Mouse (Mus musculus) ZHBTc4 (cell line): ENCODE measurements around the gene Xcl1.
"Not testable (repeated sequence)": the region's sequence is repeated elsewhere in the genome, so short reads cannot be mapped to it uniquely, and the experiment has no call there.

Experiments
- DNase-seq: peaks from one replicate; pipeline ENCODE4 v3.0.0-alpha.2; 2011; ENCODE audit warnings: low read depth, low spot score

Xcl1 gene

GRCm38 (mm10) chr1:164935477-164936044, at the start of gene Xcl1:
TSS of gene Xcl1 (minus strand) at chr1:164935527.
- DNase-seq, result no peak

- DNase-seq, result not testable (repeated sequence)
Observed at GRCm38 (mm10) chr1:164984681-164985080, 49.4 kb upstream of the Xcl1 start.

GRCm38 (mm10) chr1:164977351-164977750, 42.0 kb upstream of the Xcl1 start:
- no peak for DNase-seq

DNA sequence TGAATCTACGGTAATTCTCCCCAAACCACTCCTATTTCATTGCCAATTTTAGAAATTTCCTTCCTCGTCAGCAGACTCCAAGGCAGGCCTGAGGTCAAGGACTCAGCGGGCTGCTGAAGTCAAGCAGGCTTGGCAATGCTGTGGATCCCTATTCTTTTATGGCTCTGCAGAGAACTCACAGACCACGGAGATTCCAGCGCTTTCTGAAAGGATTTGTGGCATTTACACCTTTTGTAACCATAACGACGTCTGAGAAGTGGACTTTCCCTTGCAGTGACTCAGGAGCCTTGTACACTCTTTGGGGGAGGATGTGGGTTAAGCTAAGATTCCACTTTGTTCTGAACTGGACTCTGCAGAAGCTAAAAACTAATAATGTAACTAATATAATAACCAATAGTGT, 40.4 kb upstream of the Xcl1 start:
- no peak for DNase-seq

DNA sequence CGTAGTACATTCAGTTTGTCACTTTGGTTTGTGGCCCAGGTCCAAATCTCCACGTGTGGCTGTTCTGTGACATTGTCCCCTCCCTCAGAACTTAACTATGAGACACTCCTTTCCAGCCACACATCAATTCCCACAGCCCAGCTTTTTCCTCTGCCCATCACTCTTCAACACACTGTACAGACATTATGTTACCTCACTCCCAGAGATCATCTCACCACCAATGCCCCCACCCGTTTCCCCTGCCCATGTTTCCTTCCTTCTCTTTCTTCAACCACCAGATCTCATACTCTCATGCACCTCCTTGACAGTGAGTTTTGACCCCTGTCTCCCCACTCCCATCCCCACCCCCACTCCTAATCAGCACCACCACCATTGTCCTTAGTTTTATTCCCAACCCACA, 39.9 kb upstream of the Xcl1 start:
- no peak for DNase-seq

DNA sequence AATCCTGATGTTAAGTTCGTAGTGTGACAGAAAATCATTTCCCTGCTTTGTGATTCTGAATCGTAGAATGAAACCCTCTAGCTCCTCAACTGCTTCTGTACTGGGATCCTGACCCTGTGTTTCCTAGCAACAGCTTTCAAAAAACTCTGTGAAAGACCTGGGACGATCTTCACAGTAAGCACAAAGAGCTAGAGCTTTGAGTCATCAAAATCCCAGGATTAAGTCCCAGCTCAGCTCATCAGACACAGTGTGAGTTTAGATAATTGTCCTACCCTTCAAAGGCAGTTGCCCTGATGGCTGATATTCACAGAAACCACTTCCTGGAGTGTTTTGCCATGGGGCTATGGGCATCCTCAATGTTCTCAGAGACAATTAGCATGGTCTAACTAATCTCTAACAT, 38.5 kb upstream of the Xcl1 start:
- no peak for DNase-seq

GRCm38 (mm10) chr1:164973341-164973740, 38.0 kb upstream of the Xcl1 start:
- DNase-seq, result no peak

DNA sequence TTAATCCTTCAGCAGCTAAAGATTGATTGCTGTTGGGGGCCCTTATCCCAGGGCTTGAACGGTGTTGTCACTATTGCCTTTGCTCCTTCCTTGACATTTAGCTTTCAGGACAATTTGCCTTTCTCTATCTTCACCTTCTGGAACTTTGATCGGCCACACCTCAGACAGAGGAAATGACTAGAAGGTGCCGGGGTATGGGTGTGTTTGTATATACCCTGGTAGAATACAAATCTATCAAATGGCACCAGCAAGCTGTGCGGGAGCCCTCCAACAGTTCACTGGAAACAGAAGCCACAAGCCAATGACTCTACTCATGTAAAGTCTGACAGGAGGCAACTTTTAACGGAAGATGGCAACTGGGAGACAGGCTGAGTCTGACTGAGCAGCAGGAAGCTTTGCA, 37.4 kb upstream of the Xcl1 start:
- DNase-seq, result no peak

GRCm38 (mm10) chr1:164966095-164966698, 30.9 kb upstream of the Xcl1 start:
- peak; percentile 19 for DNase-seq

DNA sequence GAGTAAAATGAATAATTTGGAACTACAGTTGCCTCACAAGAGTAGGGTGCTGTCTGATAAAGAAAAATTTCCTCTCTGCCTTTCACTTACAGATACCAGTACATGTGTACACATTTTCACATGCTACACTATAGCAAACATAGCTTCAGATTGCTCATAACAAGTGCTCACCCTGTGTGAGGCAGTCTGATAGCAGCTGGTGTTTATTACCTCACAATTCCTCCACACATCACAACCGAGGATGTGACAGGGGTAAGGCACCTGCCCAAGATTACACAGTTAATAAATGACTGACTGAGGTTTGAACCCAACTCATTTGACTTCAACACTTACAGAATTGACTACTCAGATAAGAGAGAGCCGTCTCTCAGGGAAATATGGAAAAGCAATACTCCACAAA, 25.3 kb upstream of the Xcl1 start:
- no peak for DNase-seq

DNA sequence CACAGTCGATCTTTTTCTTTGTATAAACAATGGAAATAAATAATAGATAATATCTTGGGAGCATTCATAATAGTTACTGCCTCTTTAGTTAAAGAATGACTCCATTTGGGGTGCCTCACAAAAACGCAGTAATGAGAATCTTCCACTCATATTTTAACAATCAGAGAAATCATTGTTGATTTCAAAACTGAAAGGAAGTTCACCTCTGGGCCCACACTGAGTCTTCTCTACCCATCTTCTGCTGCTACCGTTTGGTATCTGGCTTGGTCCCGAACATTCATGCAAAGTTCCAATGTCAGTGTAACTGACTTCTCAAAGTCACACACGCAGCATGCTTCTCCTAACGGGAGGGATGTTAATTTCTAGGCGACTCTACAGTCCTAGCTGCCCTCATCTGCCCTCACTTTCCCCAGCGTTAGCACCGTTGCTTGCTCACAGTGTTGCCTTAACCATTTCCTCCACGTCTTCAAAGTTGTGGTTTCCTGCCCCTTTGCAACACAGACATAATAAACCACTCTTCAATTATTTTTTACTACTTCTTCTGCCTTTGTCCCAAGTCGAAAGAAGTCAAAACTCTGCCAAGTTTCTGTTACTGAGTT, 24.6 kb upstream of the Xcl1 start:
- DNase-seq, result no peak

DNA sequence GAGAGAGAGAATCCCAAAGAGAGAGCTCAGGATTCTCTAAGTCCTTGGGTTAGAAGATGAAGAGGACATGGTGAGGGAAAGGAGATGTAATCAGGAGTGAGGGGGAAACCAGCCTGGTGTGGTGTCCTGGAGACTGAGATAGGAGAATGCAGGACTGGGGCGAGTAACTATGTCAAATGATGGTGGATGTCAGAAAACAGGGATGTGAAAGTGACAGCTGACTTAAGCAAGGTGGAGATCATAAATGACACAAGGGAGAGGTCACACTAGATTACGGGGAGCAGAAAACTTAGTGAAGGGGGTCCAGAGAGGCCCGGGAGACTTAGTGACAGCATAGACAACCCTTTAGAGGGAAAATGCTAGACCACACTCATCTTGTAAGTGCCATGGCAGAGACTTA, 23.8 kb upstream of the Xcl1 start:
- no peak for DNase-seq

- no peak for DNase-seq
Observed at GRCm38 (mm10) chr1:164957974-164958373, 22.6 kb upstream of the Xcl1 start.

- DNase-seq, result no peak
Observed at GRCm38 (mm10) chr1:164956725-164957399, 21.5 kb upstream of the Xcl1 start.

DNA sequence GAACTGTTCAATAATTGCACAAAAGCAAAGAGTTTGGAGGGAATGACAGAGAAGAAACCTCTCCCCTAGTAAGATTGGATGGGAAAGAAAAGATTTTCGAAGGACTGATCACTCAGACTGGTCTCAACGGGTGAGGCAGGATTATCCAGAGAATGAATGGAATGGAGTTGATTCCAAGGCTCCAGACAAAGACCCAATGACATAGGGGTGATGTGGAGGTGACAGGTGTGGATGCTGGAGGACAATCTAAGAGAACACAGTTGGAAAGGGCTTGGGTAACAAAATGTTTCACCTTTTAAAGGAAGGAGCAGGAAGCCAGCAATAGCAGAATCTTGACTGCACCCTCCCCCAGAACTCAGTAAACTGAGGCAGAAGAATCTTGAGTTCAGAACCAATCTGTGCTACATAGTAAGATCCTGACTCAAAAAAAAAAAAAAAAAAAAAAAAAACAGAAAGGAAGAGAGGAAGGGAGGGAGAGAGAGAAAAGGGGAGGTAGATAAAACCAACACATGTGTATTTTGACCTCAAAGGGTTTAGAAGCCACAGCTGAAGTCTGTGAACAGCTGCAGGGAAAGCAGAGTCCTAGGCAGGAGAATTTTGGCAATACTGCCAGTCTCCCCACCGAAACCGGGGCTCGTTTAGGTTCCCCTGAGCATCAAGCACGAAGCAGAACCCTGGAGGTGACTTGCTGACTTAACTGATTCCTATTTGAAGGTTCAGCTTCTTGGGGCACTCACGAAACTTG, 20.3 kb upstream of the Xcl1 start:
- DNase-seq, result no peak

- no peak for DNase-seq
Observed at GRCm38 (mm10) chr1:164953574-164953973, 18.2 kb upstream of the Xcl1 start.

- no peak for DNase-seq
Observed at GRCm38 (mm10) chr1:164936060-164936459, 733 bp upstream of the Xcl1 start.

DNA sequence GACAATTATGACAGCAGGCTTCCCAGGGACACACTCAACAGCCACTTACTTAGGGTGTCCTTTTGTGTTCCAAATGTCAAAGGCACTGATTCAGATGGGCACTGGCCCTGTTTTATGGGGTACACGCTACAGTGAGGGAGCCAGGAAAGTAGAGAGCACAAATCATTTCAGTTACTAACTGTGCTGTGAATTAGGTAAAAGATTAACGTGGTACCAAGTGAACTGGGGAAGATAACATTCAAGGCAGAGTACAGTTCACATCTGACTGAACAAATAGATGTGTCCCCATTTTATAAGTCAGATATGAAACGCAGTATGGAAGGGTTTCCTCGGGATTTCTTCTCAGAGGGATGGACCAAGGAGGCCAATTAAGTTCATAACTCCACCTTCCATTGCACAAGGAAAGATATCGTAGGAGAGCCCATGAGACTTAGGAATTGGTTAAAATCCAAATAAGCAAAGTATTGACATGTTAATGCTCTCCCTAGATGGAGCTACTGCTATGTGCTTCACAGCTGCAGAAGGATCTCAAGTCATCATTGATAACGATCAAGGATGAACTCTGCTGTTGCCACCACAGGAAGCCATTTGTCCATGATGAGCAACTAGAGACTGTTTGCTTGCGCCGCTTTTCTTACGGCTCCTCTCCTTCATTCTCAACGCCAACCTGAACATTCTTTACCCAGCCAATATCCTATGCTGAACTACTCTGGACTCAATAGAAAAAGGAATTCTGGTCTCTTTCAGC, 1.7 kb downstream of the Xcl1 start:
- DNase-seq, result no peak

DNA sequence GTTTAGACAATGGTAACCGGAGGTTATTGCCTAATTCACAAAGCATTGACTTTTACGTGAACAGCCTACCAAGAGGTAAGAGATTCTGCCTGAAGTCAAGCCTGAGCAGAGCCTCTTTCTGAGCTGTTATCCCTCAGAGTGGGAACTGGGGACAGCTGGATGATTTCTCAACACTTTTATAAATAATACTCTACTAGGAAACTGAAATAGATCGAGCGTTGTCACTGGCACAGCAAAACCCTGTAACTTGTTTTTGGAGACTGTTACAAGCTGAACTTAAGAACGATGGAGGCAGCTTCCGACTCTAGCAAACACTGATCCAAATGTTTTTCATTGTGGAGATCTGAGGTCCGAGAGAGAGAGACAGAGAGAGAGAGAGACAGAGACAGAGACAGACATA, 4.2 kb downstream of the Xcl1 start:
- DNase-seq, result no peak

DNA sequence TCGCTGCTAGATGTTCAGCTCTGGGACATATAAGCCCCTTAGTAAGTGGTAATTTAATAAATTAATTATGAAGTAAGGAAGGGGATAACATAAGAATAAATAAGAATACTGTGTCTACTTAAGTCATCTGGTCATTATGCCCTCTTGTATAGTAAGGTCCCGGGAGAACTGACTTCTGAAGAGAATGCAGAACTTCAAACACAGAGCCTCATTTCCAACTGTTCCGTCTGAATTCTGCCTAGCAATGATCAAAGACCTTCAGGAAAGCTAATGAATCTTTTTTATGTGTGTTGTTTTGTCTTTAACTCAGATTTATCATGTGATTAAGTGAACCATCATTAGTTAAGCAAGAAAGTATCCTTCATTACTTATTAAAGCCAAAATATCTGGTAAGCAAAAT, 5.3 kb downstream of the Xcl1 start:
- no peak for DNase-seq

GRCm38 (mm10) chr1:164926534-164927160, 8.7 kb downstream of the Xcl1 start:
- no peak for DNase-seq
